Mouse (Mus musculus) brain, embryonic 14.5 days (tissue): ENCODE measurements at regions not wholly inside any gene's neighbourhood (a gene's known extent, or its start where the extent isn't known, plus 50 kb on each side); places are given as distances from the start of the nearest gene placed in this dataset.

Experiments used
- CTCF ChIP-seq: fragments of 200-500 bp; IDR thresholded peaks from 2 replicates; pipeline ENCODE4 v1.5.1; 2012; ENCODE audit warnings: inconsistent platforms, mild to moderate bottlenecking, moderate library complexity, borderline replicate concordance; ENCODE audit not compliant: insufficient read depth, insufficient read length; ENCODE audit errors: extremely low read depth
- POLR2A ChIP-seq: fragments of 200-500 bp; IDR thresholded peaks from 2 replicates; pipeline ENCODE4 v1.6.1; 2012; ENCODE audit warnings: mild to moderate bottlenecking, inconsistent platforms, borderline replicate concordance; ENCODE audit not compliant: poor library complexity, insufficient read depth, insufficient read length, severe bottlenecking; ENCODE audit errors: extremely low read depth

DNA sequence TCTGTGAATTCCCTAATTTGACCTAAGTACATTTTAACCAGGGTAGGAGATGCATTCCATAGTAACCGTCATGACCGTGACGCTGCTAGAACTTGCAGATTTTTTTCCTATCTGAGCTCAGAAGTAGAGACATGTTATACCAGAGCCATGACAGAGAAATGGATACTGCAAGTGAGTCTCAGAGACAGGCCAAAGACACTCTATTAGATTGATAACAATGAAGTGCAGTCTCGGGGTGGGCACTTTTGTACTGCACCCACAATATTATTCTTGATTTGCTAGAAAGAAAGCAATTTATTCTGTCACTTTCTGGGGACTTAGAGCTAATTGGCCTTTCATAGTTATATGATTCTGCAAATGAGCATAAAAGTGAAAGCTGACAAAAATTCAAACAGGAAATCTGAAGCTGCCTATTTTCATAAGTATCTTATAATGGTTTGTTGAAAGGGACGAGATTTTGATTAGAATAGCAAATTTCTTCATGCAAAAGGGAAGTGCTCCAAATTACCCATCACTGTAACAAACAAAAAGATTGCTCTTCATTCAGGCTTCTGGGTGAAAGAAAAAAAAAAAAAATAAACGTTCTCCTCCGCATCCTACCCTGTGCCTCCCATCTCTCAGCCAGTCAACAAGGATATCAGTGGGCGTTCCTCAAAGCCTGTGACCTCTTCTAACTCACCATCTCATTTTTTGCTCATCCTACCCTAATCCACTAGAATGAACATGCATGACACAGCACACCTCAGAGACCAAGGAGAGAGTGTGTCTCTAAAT lies 643.0 kb upstream of the Map3k7 start:
- TF ChIP-seq CTCF (no peak), POLR2A (no peak)
